Mouse (Mus musculus) heart, postnatal 0 days (tissue): ENCODE data around the gene Stoml1. TPM values are rescaled to one million over a fixed set of nuclear protein-coding genes. Genes with fewer than 3 reads are reported as not detected.
A peak's percentile ranks its signal among the peaks of the same experiment; 100 is the strongest.

ENCODE experiments used
- ATAC-seq: fragments of 200-750 bp; cut with Nextera tagmentation; 2 replicates; pipeline ENCODE4 v1.8.0; 2017; ENCODE audit warnings: low read depth, moderate number of reproducible peaks, moderate library complexity; ENCODE audit not compliant: insufficient read depth
- DNase-seq: peaks from one replicate; pipeline ENCODE4 v3.0.0-alpha.2; 2016; ENCODE audit warnings: low spot score
- H3K27ac ChIP-seq: fragments of 300-500 bp; sonication (generic); 2 replicates; pipeline ENCODE4 v1.5.1; 2014; ENCODE audit warnings: low read depth, mild to moderate bottlenecking
- H3K27me3 ChIP-seq: fragments of 300-500 bp; sonication (generic); 2 replicates; pipeline ENCODE4 v1.6.1; 2014; ENCODE audit warnings: low read length, mixed read lengths; ENCODE audit not compliant: control insufficient read depth, insufficient read depth
- H3K36me3 ChIP-seq: fragments of 300-500 bp; sonication (generic); replicated peaks from 2 replicates; pipeline ENCODE4 v1.6.1; 2014; ENCODE audit warnings: low read length, mixed read lengths; ENCODE audit not compliant: control insufficient read depth, insufficient read depth
- H3K4me1 ChIP-seq: fragments of 300-500 bp; sonication (generic); 2 replicates; pipeline ENCODE4 v1.6.1; 2014; ENCODE audit warnings: antibody characterized with exemption; ENCODE audit not compliant: control insufficient read depth, insufficient read depth
- H3K4me2 ChIP-seq: fragments of 300-500 bp; sonication (generic); 2 replicates; pipeline ENCODE4 v1.6.1; 2014; ENCODE audit warnings: low read depth, mild to moderate bottlenecking, low read length, moderate library complexity
- H3K4me3 ChIP-seq: fragments of 300-500 bp; sonication (generic); 2 replicates; pipeline ENCODE4 v1.5.1; 2014; ENCODE audit warnings: low read depth, low read length
- H3K9ac ChIP-seq: fragments of 300-500 bp; sonication (generic); replicated peaks from 2 replicates; pipeline ENCODE4 v1.6.1; 2014; ENCODE audit warnings: low read depth, low read length, mixed read lengths
- H3K9me3 ChIP-seq: fragments of 300-500 bp; sonication (generic); replicated peaks from 2 replicates; pipeline ENCODE4 v1.6.1; 2016; ENCODE audit warnings: low read length; ENCODE audit not compliant: control insufficient read depth
- CTCF ChIP-seq: IDR thresholded peaks from 2 replicates; pipeline ENCODE4 v1.5.1; 2016; ENCODE audit warnings: antibody characterized with exemption, control low read depth, low read depth
- EP300 ChIP-seq: IDR thresholded peaks from 2 replicates; pipeline ENCODE4 v1.6.1; 2016; ENCODE audit warnings: antibody characterized with exemption, low read depth
- WGBS: fragments of 180-500 bp; shearing (Covaris S2); extraction: QIAGEN DNeasy Blood & Tissue Kit; methylation state at CpG from one replicate; pipeline ENCODE4 v1.1.7; 2014; 5-methylcytosine and 5-hydroxymethylcytosine counted together
- polyA plus RNA-seq: library from polyadenylated mRNA; unstranded; fragments of >200 nt; fragmentation: Nextera tagmentation; extraction: Ambion mirVana; gene quantifications from 2 replicates; pipeline ENCODE4 v1.2.1, GENCODE M21; 2015
- total RNA-seq: library from RNA; depleted of rRNA; stranded (reverse); fragments of >200 nt; gene quantifications from 2 replicates; pipeline ENCODE4 v1.2.3, GENCODE M21; 2014; ENCODE audit warnings: low replicate concordance

Stoml1 gene
- total and polyA plus RNA-seq, 2 experiments from 2014 or later, result 16.4 to 21.7 TPM

- H3K27me3 ChIP-seq, result no peaks in the 10 kb centered on the region
- no peak overlapping the region for H3K27ac ChIP-seq
- DNase-seq (peak; percentile 5), ATAC-seq (no peak)
- TF ChIP-seq EP300 (no peak), CTCF (peak; percentile 51)
- H3K4me2 ChIP-seq, result no peak overlapping the region
- H3K4me1 ChIP-seq, result 0 out of 2 replicates have a peak, but pooled peaks cover 3% of the 10 kb centered on the region
- H3K4me3 ChIP-seq, result no peak overlapping the region
- H3K9ac ChIP-seq, result no peak overlapping the region
- no peaks in the 10 kb centered on the region for H3K9me3 ChIP-seq
- WGBS, result 64% methylated on average over 3 of the region's 3 CpGs
- H3K36me3 ChIP-seq, result no peaks in the 10 kb centered on the region
These were observed 28.6 kb downstream of the Stoml1 start for GRCm38 (mm10) chr9:58281597-58281996.

GRCm38 (mm10) chr9:58283431-58283830 lies 30.5 kb downstream of the Stoml1 start:
- peak overlapping the region; percentile 10; the same call in 1 of the 2 replicates for H3K27ac ChIP-seq
- ATAC-seq (no peak), DNase-seq (peak; percentile 5)
- H3K36me3 ChIP-seq, result no peaks in the 10 kb centered on the region
- H3K4me3 ChIP-seq, result no peak overlapping the region
- no peak overlapping the region for H3K9ac ChIP-seq
- H3K4me1 ChIP-seq, result 0 out of 2 replicates have a peak, but pooled peaks cover 3% of the 10 kb centered on the region
- H3K27me3 ChIP-seq, result no peaks in the 10 kb centered on the region
- no peak overlapping the region for H3K4me2 ChIP-seq
- no peaks in the 10 kb centered on the region for H3K9me3 ChIP-seq
- no peak for TF ChIP-seq CTCF
- TF ChIP-seq EP300, result no peak
- WGBS, result 48% methylated on average over 7 of the region's 7 CpGs

- Histone ChIP-seq H3K4me3 (no peak overlapping the region), H3K36me3 (no peaks in the 10 kb centered on the region; the same call in 1 of the 2 replicates), H3K9me3 (no peaks in the 10 kb centered on the region), H3K27ac (no peak overlapping the region), H3K27me3 (no peaks in the 10 kb centered on the region), H3K4me1 (no peaks in the 10 kb centered on the region), H3K9ac (no peak overlapping the region), H3K4me2 (no peak overlapping the region)
- DNase-seq (no peak), ATAC-seq (no peak)
- 89% methylated on average over 1 of the region's 1 CpGs for WGBS
- TF ChIP-seq CTCF (no peak), EP300 (no peak)
These were observed 36.1 kb downstream of the Stoml1 start for GRCm38 (mm10) chr9:58289090-58289489.

- DNase-seq (no peak), ATAC-seq (no peak)
- H3K9me3 ChIP-seq, result no peaks in the 10 kb centered on the region
- no peak overlapping the region for H3K27ac ChIP-seq
- no peaks in the 10 kb centered on the region for H3K27me3 ChIP-seq
- H3K9ac ChIP-seq, result no peak overlapping the region
- H3K4me2 ChIP-seq, result no peak overlapping the region
- no peak overlapping the region for H3K4me3 ChIP-seq
- no peak for TF ChIP-seq EP300
- no peaks in the 10 kb centered on the region for H3K4me1 ChIP-seq
- H3K36me3 ChIP-seq, result no peaks in the 10 kb centered on the region; the same call in 1 of the 2 replicates
- WGBS, result 81% methylated on average over 2 of the region's 2 CpGs
These were observed 36.9 kb downstream of the Stoml1 start for GRCm38 (mm10) chr9:58289901-58290300.

- Histone ChIP-seq H3K4me3 (no peak overlapping the region), H3K36me3 (no peaks in the 10 kb centered on the region; the same call in 1 of the 2 replicates), H3K27ac (no peak overlapping the region), H3K9ac (no peak overlapping the region), H3K4me1 (no peaks in the 10 kb centered on the region), H3K4me2 (no peak overlapping the region), H3K27me3 (no peaks in the 10 kb centered on the region), H3K9me3 (no peaks in the 10 kb centered on the region)
- DNase-seq, result no peak
- 76% methylated on average over 7 of the region's 7 CpGs for WGBS
- ATAC-seq, result no peak
- no peak for TF ChIP-seq CTCF
- no peak for TF ChIP-seq EP300
These were observed 41.6 kb downstream of the Stoml1 start for GRCm38 (mm10) chr9:58294527-58294926.

- H3K27me3 ChIP-seq, result no peaks in the 10 kb centered on the region
- H3K9ac ChIP-seq, result no peak overlapping the region
- H3K4me1 ChIP-seq, result no peaks in the 10 kb centered on the region
- TF ChIP-seq EP300 (no peak), CTCF (no peak)
- ATAC-seq (no peak), DNase-seq (no peak)
- 82% methylated on average over 3 of the region's 3 CpGs for WGBS
- no peak overlapping the region for H3K4me2 ChIP-seq
- no peaks in the 10 kb centered on the region; the same call in 1 of the 2 replicates for H3K36me3 ChIP-seq
- H3K9me3 ChIP-seq, result no peaks in the 10 kb centered on the region
- H3K4me3 ChIP-seq, result no peak overlapping the region
- H3K27ac ChIP-seq, result no peak overlapping the region
These were observed 42.4 kb downstream of the Stoml1 start for GRCm38 (mm10) chr9:58295345-58295744.
